Mouse (Mus musculus): ENCODE data around the gene Senp6.

- TF ChIP-seq CTCF (IDR thresholded peaks at IDR 0.05; ENCODE audit: low read depth) = no peak
- TF ChIP-seq EP300 (IDR thresholded peaks at IDR 0.05; ENCODE audit: low read depth) = no peak
Measured at GRCm38 (mm10) chr9:80184138-80184537, 117.4 kb downstream of the Senp6 start.

Data from liver, embryonic 14.5 days (tissue).